Mouse (Mus musculus): ENCODE results near the gene Atg14. TPM values are rescaled to one million over a fixed set of nuclear protein-coding genes. Genes with fewer than 3 reads are reported as not detected.
"Not testable (repeated sequence)": the region's sequence is repeated elsewhere in the genome, so short reads cannot be mapped to it uniquely, and the experiment has no call there.

The Atg14 gene
- 18.0 and 18.4 TPM in 2 replicates for polyA plus RNA-seq (2015; fragmentation: Nextera tagmentation; extraction: Ambion mirVana)

- H3K9ac ChIP-seq (ENCODE audit: low read depth, low read length); H3K27me3 ChIP-seq (replicated peaks; ENCODE audit: control insufficient read depth, insufficient read depth, low read length); H3K4me1 ChIP-seq (ENCODE audit: control insufficient read depth, insufficient read depth, low read depth, low read length); H3K4me3 ChIP-seq (ENCODE audit: low read length); H3K36me3 ChIP-seq (ENCODE audit: control insufficient read depth, insufficient read depth, low read length); ATAC-seq; H3K9me3 ChIP-seq (ENCODE audit: control insufficient read depth, low read length); H3K4me2 ChIP-seq (ENCODE audit: low read length); H3K27ac ChIP-seq (ENCODE audit: low read depth, low read length): not testable (repeated sequence)
- 93% methylated on average over 11 of the region's 11 CpGs for WGBS
Measured at GRCm38 (mm10) chr14:47570549-47570948, at the start of gene Atg14. Gene Atg14, minus strand, starts transcription at chr14:47570649.

- Histone ChIP-seq H3K27me3 (replicated peaks; ENCODE audit: control insufficient read depth, insufficient read depth, low read length) (no peaks in the 10 kb centered on the region), H3K9me3 (ENCODE audit: control insufficient read depth, low read length) (no peaks in the 10 kb centered on the region), H3K36me3 (ENCODE audit: control insufficient read depth, insufficient read depth, low read length) (no peaks in the 10 kb centered on the region), H3K4me2 (ENCODE audit: low read length) (no peak overlapping the region), H3K9ac (ENCODE audit: low read depth, low read length) (no peak overlapping the region), H3K4me1 (ENCODE audit: control insufficient read depth, insufficient read depth, low read depth, low read length) (no peaks in the 10 kb centered on the region), H3K4me3 (ENCODE audit: low read length) (no peak overlapping the region), H3K27ac (ENCODE audit: low read depth, low read length) (no peak overlapping the region)
- WGBS: 89% methylated on average over 5 of the region's 5 CpGs
- ATAC-seq: no peak
Measured at GRCm38 (mm10) chr14:47618891-47619290, 48.4 kb upstream of the Atg14 start.

GRCm38 (mm10) chr14:47613254-47613653, 42.8 kb upstream of the Atg14 start:
- no peak overlapping the region for H3K4me2 ChIP-seq (ENCODE audit: low read length)
- ATAC-seq: no peak
- no peaks in the 10 kb centered on the region for H3K36me3 ChIP-seq (ENCODE audit: control insufficient read depth, insufficient read depth, low read length)
- H3K4me1 ChIP-seq (ENCODE audit: control insufficient read depth, insufficient read depth, low read depth, low read length): no peaks in the 10 kb centered on the region
- H3K9ac ChIP-seq (ENCODE audit: low read depth, low read length): no peak overlapping the region
- no peak overlapping the region for H3K4me3 ChIP-seq (ENCODE audit: low read length)
- H3K27me3 ChIP-seq (replicated peaks; ENCODE audit: control insufficient read depth, insufficient read depth, low read length): no peaks in the 10 kb centered on the region
- H3K9me3 ChIP-seq (ENCODE audit: control insufficient read depth, low read length): no peaks in the 10 kb centered on the region
- no peak overlapping the region for H3K27ac ChIP-seq (ENCODE audit: low read depth, low read length)
- WGBS: 69% methylated on average over 7 of the region's 7 CpGs

GRCm38 (mm10) chr14:47597942-47598388, 27.5 kb upstream of the Atg14 start:
- 28% methylated on average over 11 of the region's 11 CpGs for WGBS
- Histone ChIP-seq H3K4me2 (ENCODE audit: low read length) (peak overlapping the region; percentile 34), H3K27me3 (replicated peaks; ENCODE audit: control insufficient read depth, insufficient read depth, low read length) (no peaks in the 10 kb centered on the region), H3K9ac (ENCODE audit: low read depth, low read length) (peak overlapping the region; percentile 52), H3K36me3 (ENCODE audit: control insufficient read depth, insufficient read depth, low read length) (no peaks in the 10 kb centered on the region), H3K4me3 (ENCODE audit: low read length) (peak overlapping the region; percentile 3), H3K9me3 (ENCODE audit: control insufficient read depth, low read length) (no peaks in the 10 kb centered on the region), H3K4me1 (ENCODE audit: control insufficient read depth, insufficient read depth, low read depth, low read length) (no peaks in the 10 kb centered on the region), H3K27ac (ENCODE audit: low read depth, low read length) (no peak overlapping the region)
- peak; percentile 87 for ATAC-seq

GRCm38 (mm10) chr14:47594426-47595103, 24.1 kb upstream of the Atg14 start:
- H3K9me3 ChIP-seq (ENCODE audit: control insufficient read depth, low read length): no peaks in the 10 kb centered on the region
- H3K27me3 ChIP-seq (replicated peaks; ENCODE audit: control insufficient read depth, insufficient read depth, low read length): no peaks in the 10 kb centered on the region
- no peak overlapping the region for H3K9ac ChIP-seq (ENCODE audit: low read depth, low read length)
- ATAC-seq: no peak
- H3K27ac ChIP-seq (ENCODE audit: low read depth, low read length): no peak overlapping the region
- H3K4me2 ChIP-seq (ENCODE audit: low read length): no peak overlapping the region
- no peaks in the 10 kb centered on the region for H3K4me1 ChIP-seq (ENCODE audit: control insufficient read depth, insufficient read depth, low read depth, low read length)
- 61% methylated on average over 7 of the region's 7 CpGs for WGBS
- H3K4me3 ChIP-seq (ENCODE audit: low read length): no peak overlapping the region
- H3K36me3 ChIP-seq (ENCODE audit: control insufficient read depth, insufficient read depth, low read length): no peaks in the 10 kb centered on the region

GRCm38 (mm10) chr14:47590391-47590975, 20.0 kb upstream of the Atg14 start:
- H3K27ac ChIP-seq (ENCODE audit: low read depth, low read length): no peak overlapping the region
- H3K4me3 ChIP-seq (ENCODE audit: low read length): no peak overlapping the region
- H3K36me3 ChIP-seq (ENCODE audit: control insufficient read depth, insufficient read depth, low read length): no peaks in the 10 kb centered on the region
- H3K4me2 ChIP-seq (ENCODE audit: low read length): no peak overlapping the region
- H3K4me1 ChIP-seq (ENCODE audit: control insufficient read depth, insufficient read depth, low read depth, low read length): no peaks in the 10 kb centered on the region
- H3K9ac ChIP-seq (ENCODE audit: low read depth, low read length): no peak overlapping the region
- no peaks in the 10 kb centered on the region for H3K9me3 ChIP-seq (ENCODE audit: control insufficient read depth, low read length)
- no peak for ATAC-seq
- WGBS: 61% methylated on average over 10 of the region's 10 CpGs
- no peaks in the 10 kb centered on the region for H3K27me3 ChIP-seq (replicated peaks; ENCODE audit: control insufficient read depth, insufficient read depth, low read length)

- no peak overlapping the region for H3K4me3 ChIP-seq (ENCODE audit: low read length)
- no peaks in the 10 kb centered on the region for H3K9me3 ChIP-seq (ENCODE audit: control insufficient read depth, low read length)
- H3K27ac ChIP-seq (ENCODE audit: low read depth, low read length): no peak overlapping the region
- H3K36me3 ChIP-seq (ENCODE audit: control insufficient read depth, insufficient read depth, low read length): no peaks in the 10 kb centered on the region
- 87% methylated on average over 1 of the region's 1 CpGs for WGBS
- H3K4me2 ChIP-seq (ENCODE audit: low read length): no peak overlapping the region
- H3K9ac ChIP-seq (ENCODE audit: low read depth, low read length): no peak overlapping the region
- ATAC-seq: no peak
- no peaks in the 10 kb centered on the region for H3K4me1 ChIP-seq (ENCODE audit: control insufficient read depth, insufficient read depth, low read depth, low read length)
- no peaks in the 10 kb centered on the region for H3K27me3 ChIP-seq (replicated peaks; ENCODE audit: control insufficient read depth, insufficient read depth, low read length)
Measured at GRCm38 (mm10) chr14:47589444-47589843, 19.0 kb upstream of the Atg14 start.

GRCm38 (mm10) chr14:47584346-47584745, 13.9 kb upstream of the Atg14 start:
- Histone ChIP-seq H3K27me3 (replicated peaks; ENCODE audit: control insufficient read depth, insufficient read depth, low read length) (no peaks in the 10 kb centered on the region), H3K4me1 (ENCODE audit: control insufficient read depth, insufficient read depth, low read depth, low read length) (no peaks in the 10 kb centered on the region), H3K36me3 (ENCODE audit: control insufficient read depth, insufficient read depth, low read length) (no peaks in the 10 kb centered on the region), H3K9ac (ENCODE audit: low read depth, low read length) (no peak overlapping the region), H3K4me2 (ENCODE audit: low read length) (no peak overlapping the region), H3K9me3 (ENCODE audit: control insufficient read depth, low read length) (no peaks in the 10 kb centered on the region), H3K4me3 (ENCODE audit: low read length) (no peak overlapping the region), H3K27ac (ENCODE audit: low read depth, low read length) (no peak overlapping the region)
- ATAC-seq: no peak

GRCm38 (mm10) chr14:47581681-47582080, 11.2 kb upstream of the Atg14 start:
- ATAC-seq: no peak
- WGBS: 70% methylated on average over 2 of the region's 2 CpGs
- Histone ChIP-seq H3K4me1 (ENCODE audit: control insufficient read depth, insufficient read depth, low read depth, low read length) (no peaks in the 10 kb centered on the region), H3K9ac (ENCODE audit: low read depth, low read length) (no peak overlapping the region), H3K36me3 (ENCODE audit: control insufficient read depth, insufficient read depth, low read length) (no peaks in the 10 kb centered on the region), H3K9me3 (ENCODE audit: control insufficient read depth, low read length) (no peaks in the 10 kb centered on the region), H3K27ac (ENCODE audit: low read depth, low read length) (no peak overlapping the region), H3K27me3 (replicated peaks; ENCODE audit: control insufficient read depth, insufficient read depth, low read length) (no peaks in the 10 kb centered on the region), H3K4me2 (ENCODE audit: low read length) (no peak overlapping the region), H3K4me3 (ENCODE audit: low read length) (no peak overlapping the region)

Measured in hindbrain, embryonic 16.5 days (tissue).